24 mouse cellular contexts compared by ENCODE assay signal in the genomic region with DNA sequence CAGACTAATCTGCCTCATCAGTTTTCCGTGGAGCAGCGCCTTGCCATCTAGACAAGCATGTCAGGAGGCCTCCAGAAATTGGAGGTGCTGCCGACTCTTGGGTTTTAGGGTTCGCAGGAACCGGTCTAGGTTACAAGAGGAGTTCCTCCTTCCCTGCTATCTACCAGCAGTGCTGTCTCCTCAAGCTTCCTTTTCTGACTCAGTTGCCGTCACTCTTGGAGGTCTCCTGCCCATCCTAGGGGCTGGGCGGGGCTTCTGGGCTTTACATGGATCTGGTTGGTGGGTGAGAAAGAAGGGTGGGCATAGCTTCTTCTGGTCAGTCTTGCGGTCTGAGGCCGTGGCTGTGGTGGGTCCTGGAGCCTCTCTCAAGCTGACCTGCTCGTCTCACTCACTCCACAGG. TPM values are rescaled to one million over a fixed set of nuclear protein-coding genes. Genes with fewer than 3 reads are reported as not detected.
DNase-seq lines count a peak whose midpoint lies in the region; ATAC-seq and TF ChIP-seq lines count a peak whose summit lies in the region.
"Had no signal": no experiment of that assay in that cellular context is flagged by ENCODE, and none has a peak within 500 bp of the region (broad histone marks: within the 10 kb centered on the region; RNA-seq: fewer than 3 reads in every experiment).

No protein-coding gene starts in this region.

- H3K9ac ChIP-seq in MEL (ENCODE audit: control insufficient read depth, low read depth, low read length, poor library complexity, severe bottlenecking), result no peak overlapping the region
- H3K9ac ChIP-seq: embryonic facial prominence, embryonic 12.5 days; forebrain, embryonic 13.5 days; forebrain, embryonic 15.5 days; forebrain, postnatal 0 days had no signal

- no peak for TF ChIP-seq EP300 in MEL (IDR thresholded peaks at IDR 0.05; ENCODE audit: low read depth in 1 of 2, low read length in 2 of 2)

- DNase-seq in testis, postnatal 10 days (ENCODE audit: low spot score), result no peak
- DNase-seq in MEL (ENCODE audit: low read depth, low spot score) (peak; percentile 58), R1 (ENCODE audit: low read depth, low spot score) (peak; percentile 59)
- DNase-seq in testis, postnatal 14 days (ENCODE audit: low spot score), result peak; percentile 56
- no peak for DNase-seq in adrenal gland, postnatal 36 days
- no peak for DNase-seq in lung, adult 18-20 months
- DNase-seq: adrenal gland, adult 2 months; adrenal gland, postnatal 10 days; adrenal gland, postnatal 25 days; cerebellum, adult 11-12 months; cerebellum, adult 2 months; cerebellum, adult 9-10 months; cerebellum, postnatal 10 days; cerebellum, postnatal 25 days; forebrain, postnatal 0 days had no signal

- H3K9me3 ChIP-seq in MEL (replicated peaks; ENCODE audit: insufficient read depth, low read length), result no peaks in the 10 kb centered on the region
- H3K9me3 ChIP-seq: embryonic facial prominence, embryonic 10.5 days; embryonic facial prominence, embryonic 12.5 days; forebrain, embryonic 13.5 days; forebrain, embryonic 15.5 days; G1E had no signal

- no peak for TF ChIP-seq POLR2A in testis, adult 2 months (IDR thresholded peaks at IDR 0.05; ENCODE audit: control insufficient read depth, low read depth, low read length)
- TF ChIP-seq POLR2A in MEL (IDR thresholded peaks at IDR 0.05; ENCODE audit: control insufficient read depth in 1 of 2, insufficient read depth in 1 of 2, low read depth in 1 of 2, low read length in 2 of 2, poor library complexity in 1 of 2), result no peak

- TF ChIP-seq CTCF in testis, adult 2 months (IDR thresholded peaks at IDR 0.05; ENCODE audit: control insufficient read depth, insufficient read depth, insufficient replicate concordance, low read depth, low read length), result no peak
- no peak for TF ChIP-seq CTCF in MEL (IDR thresholded peaks at IDR 0.05 in 2 of 3, conservative IDR thresholded peaks at IDR 0.05 in 1 of 3; ENCODE audit: control insufficient read depth in 1 of 3, insufficient read depth in 1 of 3, low read depth in 2 of 3, low read length in 3 of 3, poor library complexity in 1 of 3, severe bottlenecking in 1 of 3)

- H3K4me3 ChIP-seq in testis, adult 2 months (ENCODE audit: control insufficient read depth, low read depth, low read length), result peak overlapping the region; percentile 42
- H3K4me3 ChIP-seq in MEL (ENCODE audit: control insufficient read depth in 1 of 2, insufficient read depth in 1 of 2, low read depth in 2 of 2, low read length in 2 of 2), result no peak overlapping the region
- H3K4me3 ChIP-seq: embryonic facial prominence, embryonic 10.5 days; embryonic facial prominence, embryonic 12.5 days; forebrain, embryonic 13.5 days; forebrain, embryonic 15.5 days had no signal

- no peak overlapping the region for H3K27ac ChIP-seq in testis, adult 2 months (ENCODE audit: control insufficient read depth, insufficient read depth, low read depth, low read length)
- H3K27ac ChIP-seq in MEL (ENCODE audit: control insufficient read depth, low read depth, low read length), result no peak overlapping the region
- H3K27ac ChIP-seq: embryonic facial prominence, embryonic 10.5 days; embryonic facial prominence, embryonic 12.5 days; forebrain, embryonic 13.5 days; forebrain, embryonic 15.5 days had no signal

- no peak for TF ChIP-seq RAD21 in MEL (IDR thresholded peaks at IDR 0.05; ENCODE audit: low read depth, low read length)

- no peaks in the 10 kb centered on the region for H3K27me3 ChIP-seq in testis, adult 2 months (ENCODE audit: control insufficient read depth, insufficient read depth, low read length)
- H3K27me3 ChIP-seq in MEL (ENCODE audit: control insufficient read depth in 1 of 2, insufficient read depth in 2 of 2, low read length in 2 of 2), result peaks cover 4 to 8% of the 10 kb centered on the region in 2 experiments
- H3K27me3 ChIP-seq: embryonic facial prominence, embryonic 12.5 days; forebrain, embryonic 13.5 days; forebrain, embryonic 15.5 days had no signal

- no peak for ATAC-seq in frontal cortex, adult (ENCODE audit: low TSS enrichment)
- ATAC-seq: forebrain, embryonic 13.5 days; forebrain, embryonic 15.5 days; forebrain, postnatal 0 days; Patski had no signal

- H3K79me2 ChIP-seq in MEL (ENCODE audit: control insufficient read depth, insufficient read depth, low read length, poor library complexity), result no peaks in the 10 kb centered on the region

- no peaks in the 10 kb centered on the region for H3K36me3 ChIP-seq in testis, adult 2 months (ENCODE audit: control insufficient read depth, insufficient read depth, low read length)
- no peaks in the 10 kb centered on the region for H3K36me3 ChIP-seq in MEL (ENCODE audit: control insufficient read depth in 1 of 2, insufficient read depth in 2 of 2, low read length in 2 of 2)
- H3K36me3 ChIP-seq: embryonic facial prominence, embryonic 10.5 days; embryonic facial prominence, embryonic 12.5 days; forebrain, embryonic 15.5 days; G1E had no signal

- H3K4me1 ChIP-seq in testis, adult 2 months (ENCODE audit: control insufficient read depth, insufficient read depth, low read length), result no peaks in the 10 kb centered on the region
- H3K4me1 ChIP-seq in MEL (ENCODE audit: control insufficient read depth in 1 of 2, insufficient read depth in 2 of 2, low read length in 2 of 2), result no peaks in the 10 kb centered on the region
- H3K4me1 ChIP-seq: embryonic facial prominence, embryonic 10.5 days; embryonic facial prominence, embryonic 12.5 days; forebrain, embryonic 13.5 days; forebrain, embryonic 15.5 days had no signal

TF ChIP-seq in MEL, 35 proteins besides CTCF, POLR2A, EP300 and RAD21:
- TF ChIP-seq ELF1 (IDR thresholded peaks at IDR 0.05; ENCODE audit: low read depth, low read length), result no peak
- TF ChIP-seq SMC3 (IDR thresholded peaks at IDR 0.05; ENCODE audit: low read depth, low read length), result no peak
- no peak for TF ChIP-seq CHD2 (IDR thresholded peaks at IDR 0.05; ENCODE audit: low read length)
- no peak for TF ChIP-seq RCOR1 (IDR thresholded peaks at IDR 0.05; ENCODE audit: low read depth, low read length)
- no peak for TF ChIP-seq MAFK (IDR thresholded peaks at IDR 0.05; ENCODE audit: borderline replicate concordance, low read depth, low read length)

RNA-seq across cellular contexts. Expression of gene Tnfrsf13b, which starts 2.8 kb away (rescaled TPM):
- polyA plus RNA-seq in testis, adult 2 months (2012; rRNA removed), result 0.19 and 0.61 TPM in 2 replicates
- 7.7 and 11.9 TPM in 2 replicates for total RNA-seq in MEL (2012; rRNA removed)
- polyA plus RNA-seq in MEL (2012; ENCODE audit: insufficient read depth in 1 of 2, insufficient read length in 2 of 2, low read depth in 1 of 2, low replicate concordance in 2 of 2, missing spikeins in 1 of 2), result 10 to 100 TPM in 1 of 2 experiments, not detected in 1; 17.9 TPM
- 1 to 10 TPM in 1 of 2 experiments, under 1 TPM in 1; 0.40 to 1.1 TPM for total RNA-seq in adrenal gland, postnatal 36 days (2021)
- polyA plus RNA-seq: C2C12, Patski had no signal

RNA-seq across cellular contexts. Expression of gene Usp22, which starts 45.5 kb away (rescaled TPM):
- polyA plus RNA-seq in testis, adult 2 months (2012; rRNA removed), result 12.3 and 15.8 TPM in 2 replicates
- total RNA-seq in MEL (2012; rRNA removed), result 36.5 and 37.1 TPM in 2 replicates
- polyA plus RNA-seq in MEL (2012; ENCODE audit: insufficient read depth in 1 of 2, insufficient read length in 2 of 2, low read depth in 1 of 2, low replicate concordance in 2 of 2, missing spikeins in 1 of 2), result 100 to 1,000 TPM in 1 of 2 experiments, 10 to 100 TPM in 1; 36.9 to 646 TPM
- 10 to 100 TPM; 59.1 to 99.4 TPM for total RNA-seq in adrenal gland, postnatal 36 days (2021)

Comparison
In these comparisons a context has a peak if more than half of its experiments do, and no peak if none do; other contexts are left out.
1. DNase-seq: peak in MEL (single experiment), R1 (single experiment) and testis, postnatal 14 days (single experiment); none in testis, postnatal 10 days (single experiment), adrenal gland, postnatal 36 days (0 of 2) and lung, adult 18-20 months (0 of 2).